Mouse (Mus musculus): ENCODE data around the gene Grik3.

The Grik3 gene

DNA sequence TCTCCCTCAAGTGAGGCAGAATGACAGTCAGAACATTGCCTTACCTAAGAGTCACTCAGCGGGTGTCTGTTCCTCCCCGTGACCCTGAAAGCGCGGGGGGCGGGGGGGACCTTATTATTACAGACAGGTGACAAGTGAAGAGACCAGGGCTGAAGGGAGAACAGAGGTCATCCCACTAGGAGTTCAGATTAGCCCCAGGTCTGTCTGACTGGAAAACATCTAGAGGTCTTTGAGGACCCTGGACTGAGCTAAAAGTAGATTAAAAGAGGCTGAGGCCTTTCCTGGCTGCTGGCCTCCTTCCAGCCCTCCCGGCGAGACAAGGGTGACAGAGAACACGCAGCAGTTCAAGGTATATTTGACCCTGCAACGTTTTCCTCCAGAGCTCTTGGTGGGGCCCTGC, 150.0 kb downstream of the Grik3 start:
- no peak for DNase-seq (ENCODE audit: extremely low spot score, low spot score)

DNA sequence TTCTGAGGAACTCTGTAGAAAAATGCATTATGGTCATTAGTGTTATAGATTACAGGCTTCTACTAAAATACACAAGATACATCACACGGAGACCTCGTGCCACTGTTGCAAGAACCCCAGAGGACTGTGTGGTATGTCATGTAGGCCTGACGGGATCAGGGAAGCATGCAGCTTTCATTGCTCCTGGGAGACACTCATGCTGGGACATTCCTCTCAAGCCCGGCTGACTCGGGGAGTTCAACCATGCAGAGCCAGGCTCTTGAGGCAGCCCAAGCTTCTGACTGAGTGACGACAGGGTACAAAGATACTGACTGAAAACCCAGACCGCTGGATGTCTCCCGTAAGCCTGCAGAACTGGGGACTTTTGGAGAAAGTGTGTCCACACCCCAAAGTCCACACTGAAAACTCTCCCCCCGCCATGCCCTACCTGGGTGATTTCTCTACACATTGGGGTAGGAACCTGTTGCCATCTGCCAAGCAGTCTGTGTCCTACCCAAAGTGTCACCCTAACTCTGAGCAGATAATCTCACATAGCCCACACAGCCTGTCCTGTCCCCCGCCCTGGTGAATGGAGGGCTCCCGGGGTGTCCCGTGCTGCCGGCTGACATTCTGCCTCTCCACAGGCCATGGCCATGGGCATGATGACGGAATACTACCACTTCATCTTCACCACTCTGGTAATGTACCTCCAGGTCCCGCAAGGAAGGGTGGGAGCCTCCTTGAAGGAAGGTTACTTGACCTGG, 150.6 kb downstream of the Grik3 start:
- DNase-seq (ENCODE audit: extremely low spot score, low spot score), result no peak

DNA sequence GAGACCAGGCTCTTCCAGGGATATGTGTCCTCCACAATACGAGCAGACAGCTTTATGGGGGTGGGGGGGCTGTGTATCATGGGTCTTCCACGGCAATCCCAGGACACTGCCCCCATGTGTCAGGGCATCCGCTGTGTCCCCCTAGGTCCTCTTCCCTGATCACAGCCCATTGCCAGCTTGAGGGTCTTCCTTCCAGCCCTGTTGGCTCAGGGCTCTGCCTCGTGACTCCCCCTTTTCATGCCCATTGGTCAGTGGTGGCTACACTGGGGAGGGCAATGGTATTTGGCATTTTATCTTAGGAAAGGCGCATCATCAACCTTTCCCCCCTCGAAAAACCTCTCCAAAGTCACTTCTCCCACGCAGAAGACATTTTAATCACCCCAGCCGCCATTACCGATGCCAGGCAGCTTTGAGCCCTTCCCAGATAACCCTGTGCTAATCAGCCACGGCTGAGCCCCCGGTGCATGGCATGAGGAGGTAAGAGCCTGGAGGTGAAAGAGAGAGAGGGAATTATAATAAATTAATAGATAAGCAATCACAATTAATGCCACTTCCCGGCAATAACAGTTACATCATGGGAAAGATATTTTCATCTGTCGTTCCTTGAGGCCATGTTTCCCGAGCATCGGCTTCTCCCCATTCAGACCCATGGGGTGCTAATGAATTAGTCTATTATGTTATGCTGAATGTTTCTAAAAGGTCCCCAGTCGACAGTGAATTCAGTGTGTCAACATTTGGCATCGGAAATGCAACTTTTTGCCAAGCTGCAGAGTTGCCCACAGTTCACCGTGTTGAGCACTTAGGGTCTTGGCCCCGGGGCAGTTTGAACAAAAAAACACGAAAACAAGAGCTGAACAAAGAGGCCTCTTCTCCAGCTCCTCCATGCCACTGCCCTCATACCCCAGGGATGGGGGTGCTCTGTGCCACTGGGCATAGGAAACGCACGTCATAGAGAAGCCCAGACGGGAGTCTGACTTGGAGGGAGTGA, 154.4 kb downstream of the Grik3 start:
- no peak for DNase-seq (ENCODE audit: extremely low spot score, low spot score)

DNA sequence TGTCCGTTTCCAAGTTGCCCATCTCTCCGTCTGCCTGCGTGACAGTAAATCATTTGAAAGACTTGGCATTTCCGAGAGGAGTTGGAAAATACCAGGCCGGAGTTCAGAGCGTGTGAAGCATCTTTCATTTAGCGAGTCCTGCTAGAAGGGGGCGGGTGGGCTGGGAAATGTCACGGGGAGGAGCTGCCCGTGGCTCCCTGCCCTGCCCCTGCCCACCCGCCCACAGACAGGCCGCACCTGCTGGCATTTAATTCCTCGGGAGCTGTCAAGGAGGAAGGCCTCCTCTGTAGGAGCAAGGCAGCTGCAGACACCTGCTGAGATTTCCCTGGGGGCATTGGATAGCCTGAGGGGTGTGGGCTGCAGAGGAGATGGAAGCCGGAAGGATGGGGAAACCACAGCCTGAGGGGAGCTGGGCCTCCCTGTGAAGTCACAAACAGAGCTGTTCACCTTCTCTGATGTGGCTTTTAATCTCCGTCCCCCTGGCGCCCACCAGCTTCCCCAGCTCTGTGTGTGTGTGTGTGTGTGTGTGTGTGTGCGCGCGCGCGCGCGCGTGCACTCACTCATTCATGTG, 161.3 kb downstream of the Grik3 start:
- peak; percentile 27 for DNase-seq (ENCODE audit: extremely low spot score, low spot score)

DNA sequence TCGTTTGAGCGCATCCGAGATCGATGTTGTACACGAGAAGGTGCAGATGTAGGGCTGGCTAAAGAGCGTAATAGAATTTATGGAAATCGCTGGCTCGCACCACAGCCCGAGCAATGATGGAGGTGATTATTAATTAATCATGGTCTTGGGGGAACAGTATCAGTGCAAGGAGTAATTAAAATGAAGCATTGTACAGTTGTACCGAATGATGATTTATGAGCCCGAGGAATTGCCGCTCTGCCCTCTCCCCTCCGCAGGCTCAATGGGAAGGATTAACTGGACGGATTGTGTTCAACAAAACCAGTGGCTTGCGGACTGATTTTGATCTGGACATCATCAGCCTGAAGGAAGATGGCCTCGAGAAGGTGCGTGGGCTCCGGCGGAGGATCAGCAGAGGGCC, 165.5 kb downstream of the Grik3 start:
- DNase-seq (ENCODE audit: extremely low spot score, low spot score), result no peak

DNA sequence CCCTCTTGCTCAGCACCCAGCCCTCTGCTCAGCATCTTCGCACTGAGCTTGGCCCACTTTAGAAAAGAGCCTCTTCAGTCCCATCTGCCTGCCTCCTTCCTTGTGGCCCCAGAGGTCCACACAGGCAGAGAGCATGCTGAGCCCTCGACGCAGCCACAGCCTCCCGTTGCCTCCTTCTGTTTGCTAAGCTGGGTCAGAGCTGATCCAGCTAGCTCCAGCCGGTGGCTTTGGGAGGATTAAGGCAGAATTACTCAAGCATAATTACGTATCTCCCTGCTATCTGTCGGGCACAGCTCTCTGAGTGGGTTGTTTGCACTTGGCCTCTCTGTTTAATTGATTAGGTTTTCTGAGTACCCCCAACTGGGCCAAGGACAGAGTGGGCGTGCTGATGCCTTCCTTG, 167.9 kb downstream of the Grik3 start:
- DNase-seq (ENCODE audit: extremely low spot score, low spot score), result no peak

DNA sequence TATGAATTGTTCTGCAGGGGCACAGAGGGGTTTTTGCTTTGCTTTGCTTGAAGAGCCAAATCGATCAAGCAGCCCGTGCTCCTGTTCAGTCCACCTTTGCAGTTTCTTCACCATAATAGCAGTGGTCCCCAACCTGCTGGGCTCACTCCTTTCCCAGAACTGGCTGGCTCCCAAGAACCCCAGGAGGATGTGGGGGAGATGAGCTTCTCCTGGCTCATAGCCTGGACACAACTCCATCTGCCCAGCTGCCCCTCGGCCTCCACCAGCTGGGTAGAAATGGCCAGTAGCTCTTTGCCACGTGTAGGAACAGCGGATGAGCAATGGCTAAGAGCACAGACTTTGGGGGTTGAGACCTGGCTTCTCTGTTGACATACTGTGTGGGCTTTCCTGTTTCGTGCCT, 171.5 kb downstream of the Grik3 start:
- DNase-seq (ENCODE audit: extremely low spot score, low spot score), result no peak

DNA sequence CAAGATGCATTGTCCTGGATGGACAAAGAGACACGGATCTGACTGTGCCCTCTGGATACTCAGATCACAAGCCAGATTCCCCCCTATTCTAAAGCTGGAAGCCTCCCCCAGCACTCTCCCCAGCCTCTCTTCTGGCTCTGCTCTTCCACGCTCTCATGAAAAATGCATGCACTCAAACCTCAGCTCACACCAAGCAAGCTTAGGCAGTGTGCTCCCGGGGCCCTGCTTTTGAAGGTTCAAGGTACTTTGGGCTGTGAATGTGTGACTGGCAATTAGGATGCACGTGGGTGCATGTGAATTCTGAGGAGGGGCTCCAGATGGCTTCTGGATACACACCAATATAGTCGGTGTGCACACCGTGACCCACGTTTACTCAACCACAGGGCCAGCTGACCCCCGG, 172.8 kb downstream of the Grik3 start:
- DNase-seq (ENCODE audit: extremely low spot score, low spot score), result no peak

DNA sequence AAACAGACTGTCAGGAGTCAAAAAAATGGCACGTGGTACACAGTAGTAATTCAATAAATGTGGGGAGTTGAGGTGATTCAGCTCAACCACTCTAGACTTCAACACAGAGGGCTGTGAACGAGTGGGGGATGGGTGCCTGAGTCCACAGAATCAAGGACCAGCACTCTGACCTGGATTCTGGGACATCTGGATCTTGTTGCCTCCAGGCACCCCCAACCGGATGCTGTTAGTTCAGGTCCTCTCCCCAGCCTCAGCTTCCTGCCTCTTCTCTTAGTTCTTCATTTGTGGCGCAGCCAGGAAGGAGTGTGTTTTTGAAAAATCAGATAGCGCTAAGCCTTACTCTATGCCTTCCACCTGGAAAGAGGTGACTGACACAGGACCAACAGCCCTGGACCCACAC, 175.5 kb downstream of the Grik3 start:
- no peak for DNase-seq (ENCODE audit: extremely low spot score, low spot score)

DNA sequence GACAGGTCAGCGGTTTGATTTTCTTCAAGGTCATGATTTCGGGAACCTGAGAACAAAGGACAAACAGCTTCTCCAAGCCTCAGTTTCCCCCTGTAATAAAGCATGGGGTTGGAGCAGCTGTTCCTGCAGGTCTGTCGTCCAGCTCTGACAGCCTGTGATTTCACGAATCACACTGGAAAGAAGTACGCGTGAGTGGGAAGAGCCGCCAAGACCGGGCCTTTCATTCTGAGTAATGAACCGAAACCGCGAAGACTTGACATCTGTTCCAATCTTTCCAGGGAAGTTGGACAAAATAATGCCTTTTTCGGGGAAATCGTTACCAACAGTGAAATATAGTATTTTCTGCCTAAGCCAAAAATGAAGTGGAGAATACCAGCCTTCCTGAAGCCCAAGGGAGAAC, 191.5 kb downstream of the Grik3 start:
- DNase-seq (ENCODE audit: extremely low spot score, low spot score), result no peak

DNA sequence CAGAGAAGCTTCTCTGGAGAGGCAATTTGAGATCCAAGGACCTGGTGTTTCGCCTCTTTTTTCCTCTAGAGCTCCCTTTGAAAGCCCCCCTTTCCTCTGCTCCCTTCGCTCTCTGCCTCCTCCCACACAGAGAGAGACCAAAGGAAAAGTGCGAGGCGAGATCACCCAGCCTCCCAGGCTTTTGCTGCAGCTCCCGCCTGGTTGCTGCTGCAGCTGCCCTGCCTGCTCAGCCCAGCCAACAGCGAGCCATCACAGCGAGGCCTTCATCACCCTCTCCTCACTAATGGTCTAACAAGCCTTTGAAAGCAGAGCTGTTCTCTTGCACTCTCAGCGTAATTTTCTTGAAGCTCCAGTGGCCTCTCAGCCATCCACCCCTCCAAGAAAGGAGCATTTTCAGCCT, 196.6 kb downstream of the Grik3 start:
- no peak for DNase-seq (ENCODE audit: extremely low spot score, low spot score)

DNA sequence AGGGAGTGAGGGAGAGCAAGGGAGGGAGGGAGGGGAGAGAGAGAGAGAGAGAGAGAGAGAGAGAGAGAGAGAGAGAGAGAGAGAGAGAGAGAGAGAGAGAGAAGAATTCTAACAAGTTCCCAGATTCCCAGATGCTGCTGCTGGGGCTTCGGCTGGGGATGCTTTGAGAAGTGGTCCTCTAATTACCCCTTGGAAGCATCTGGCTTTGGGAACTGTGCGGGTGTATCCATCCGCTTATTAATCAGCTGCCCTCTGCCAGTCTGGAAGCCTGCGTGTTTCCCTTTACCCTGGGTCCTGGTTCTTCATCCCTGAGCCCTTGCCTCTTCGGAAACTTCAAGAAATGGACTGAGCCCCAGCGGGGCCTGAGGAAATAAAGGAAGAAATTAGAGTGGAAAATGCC, 204.9 kb downstream of the Grik3 start:
- no peak for DNase-seq (ENCODE audit: extremely low spot score, low spot score)

DNA sequence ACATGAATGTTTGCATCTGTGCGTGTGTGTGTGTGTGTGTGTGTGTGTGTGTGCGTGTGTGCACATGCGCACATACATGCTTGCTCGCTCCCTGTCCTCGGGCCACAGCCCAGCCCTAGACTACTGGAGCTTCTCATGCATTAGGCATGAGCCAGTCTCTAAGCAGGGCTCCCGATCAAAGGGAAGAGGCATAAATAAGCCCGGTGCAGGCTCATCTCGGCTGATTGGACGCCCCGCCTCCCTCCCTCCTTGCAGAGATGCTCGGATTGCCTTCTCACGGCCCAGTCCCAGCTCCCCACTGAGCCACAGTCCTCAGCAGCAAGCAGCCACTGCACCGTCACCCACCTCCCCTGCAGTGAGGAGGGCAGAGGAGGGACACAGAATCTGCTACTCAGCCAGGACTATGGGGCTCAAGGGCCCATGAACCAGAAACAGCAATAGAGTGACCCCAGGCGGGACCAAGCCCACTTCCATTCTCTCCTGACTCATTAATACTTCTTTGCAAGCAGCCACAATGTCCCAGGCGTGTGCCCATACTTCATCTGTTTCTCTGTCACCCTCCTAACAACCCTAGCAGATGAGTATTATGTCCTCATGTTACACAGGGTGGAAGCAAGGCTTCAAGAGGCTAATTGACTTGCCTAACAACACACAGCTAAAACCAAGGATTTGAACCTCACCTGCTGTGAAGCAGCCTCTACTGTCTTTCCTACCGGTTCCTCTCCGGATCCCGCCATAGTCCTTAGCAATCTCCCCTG, 205.9 kb downstream of the Grik3 start:
- DNase-seq (ENCODE audit: extremely low spot score, low spot score), result peak; percentile 59

DNA sequence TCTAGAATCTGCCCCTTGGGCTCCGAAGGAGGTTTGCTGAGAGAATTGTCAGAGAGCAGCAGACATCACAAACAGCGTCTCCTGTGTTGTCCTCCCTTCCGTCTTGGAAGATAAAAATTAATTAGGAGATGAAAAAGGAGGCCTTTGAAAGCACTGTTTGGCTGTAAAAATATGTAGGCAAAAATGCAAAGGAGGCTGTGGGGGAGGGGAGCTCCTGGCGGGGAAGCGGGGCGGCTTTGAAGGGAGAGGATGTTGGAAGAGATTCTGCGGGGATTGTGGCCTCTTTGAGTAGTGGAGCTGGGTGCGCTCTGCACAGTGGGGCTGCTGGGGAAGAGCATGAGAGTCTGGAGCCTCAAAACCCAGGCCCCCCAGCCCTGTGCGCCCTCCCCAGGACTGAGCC, 207.1 kb downstream of the Grik3 start:
- DNase-seq (ENCODE audit: extremely low spot score, low spot score), result no peak

DNA sequence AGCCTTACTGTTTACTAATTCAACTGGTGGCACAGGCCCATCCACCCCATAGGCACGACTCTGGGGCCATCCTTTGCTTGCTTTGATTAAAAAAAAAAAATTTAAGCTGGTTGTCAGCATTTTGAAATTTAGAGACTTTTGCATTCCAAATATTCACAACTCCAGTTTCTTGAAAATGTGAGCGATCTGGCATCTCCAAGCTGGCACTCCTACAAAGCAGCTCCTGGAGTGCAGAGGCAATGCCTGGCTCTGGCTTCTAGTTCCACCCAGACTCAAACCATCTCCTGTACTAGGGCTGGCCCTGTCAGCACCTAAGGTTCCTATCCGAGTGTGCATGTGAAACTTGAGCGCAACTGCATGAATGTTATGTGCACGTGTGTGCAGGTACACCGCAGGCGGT, 208.6 kb downstream of the Grik3 start:
- no peak for DNase-seq (ENCODE audit: extremely low spot score, low spot score)

DNA sequence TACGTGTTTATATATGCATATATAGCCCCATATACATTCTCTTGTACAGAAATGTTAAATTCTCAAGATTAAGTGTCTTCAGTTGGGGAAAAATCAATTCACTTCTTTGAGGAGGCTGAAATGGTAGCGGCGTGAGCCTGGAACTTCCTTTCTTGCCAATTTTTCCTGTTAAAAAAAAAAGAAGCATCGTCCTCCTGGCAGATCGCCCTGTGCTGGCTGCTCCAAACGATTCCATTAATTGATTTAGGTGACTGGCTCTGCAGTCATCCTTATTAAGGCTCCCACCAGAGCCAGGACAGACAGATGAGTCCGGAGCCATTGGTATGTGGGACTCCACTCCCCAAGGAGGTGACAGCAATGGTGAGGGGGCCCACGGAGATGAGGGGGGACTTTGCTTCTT, 209.8 kb downstream of the Grik3 start:
- DNase-seq (ENCODE audit: extremely low spot score, low spot score), result no peak

DNA sequence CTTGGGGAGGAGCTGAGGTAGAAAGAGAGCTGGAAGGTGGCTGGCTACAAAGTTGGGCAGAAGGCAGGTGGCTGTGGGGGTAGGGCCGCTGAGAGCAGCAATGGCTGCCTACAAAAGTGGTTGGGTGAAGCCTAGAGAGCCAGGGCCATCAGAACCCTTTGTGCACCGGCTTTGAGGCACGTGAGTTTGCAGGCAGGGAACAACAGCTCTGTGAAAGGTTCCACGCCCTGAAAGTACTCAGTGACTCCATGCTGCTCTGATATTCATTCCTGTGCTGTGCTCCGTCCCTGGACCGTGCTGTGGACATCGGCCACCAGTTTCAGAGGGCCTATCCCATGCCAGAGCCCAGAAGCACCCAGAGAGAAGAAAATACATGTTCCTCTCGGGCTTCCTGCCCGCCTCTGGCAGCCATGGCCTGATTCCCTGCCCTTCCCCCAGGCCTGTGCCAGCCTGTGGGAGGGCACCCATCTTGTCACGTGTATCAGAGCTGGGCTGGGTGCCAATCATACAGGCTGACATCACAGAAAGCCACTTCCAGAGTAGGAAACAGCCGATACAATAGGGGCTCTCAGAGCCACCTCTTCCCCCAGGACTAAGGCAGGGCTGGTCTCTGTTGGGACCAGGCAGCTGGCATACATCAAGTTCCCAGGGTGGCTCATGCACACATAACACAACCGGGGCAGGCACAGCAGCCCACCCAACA, 212.3 kb downstream of the Grik3 start:
- DNase-seq (ENCODE audit: extremely low spot score, low spot score), result no peak

DNA sequence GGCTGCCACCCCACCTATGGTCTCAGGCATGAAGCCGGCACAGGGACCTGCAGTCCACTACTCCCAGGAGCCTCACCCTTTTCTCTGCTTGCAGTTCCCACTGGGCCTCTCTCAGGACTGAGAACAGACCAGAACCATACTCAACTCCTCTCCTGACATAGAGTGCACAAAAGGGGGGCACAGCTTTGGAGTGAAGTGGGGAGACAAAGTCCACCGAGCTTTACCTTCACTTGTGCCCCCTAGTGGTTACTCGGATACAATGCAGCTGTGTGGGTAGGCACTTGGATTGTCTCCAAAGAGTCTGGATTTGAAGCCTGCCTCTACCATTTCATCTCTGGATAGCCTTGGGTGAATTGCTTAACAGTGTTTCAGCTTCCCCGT, 212.8 kb downstream of the Grik3 start:
- DNase-seq (ENCODE audit: extremely low spot score, low spot score), result peak; percentile 47

DNA sequence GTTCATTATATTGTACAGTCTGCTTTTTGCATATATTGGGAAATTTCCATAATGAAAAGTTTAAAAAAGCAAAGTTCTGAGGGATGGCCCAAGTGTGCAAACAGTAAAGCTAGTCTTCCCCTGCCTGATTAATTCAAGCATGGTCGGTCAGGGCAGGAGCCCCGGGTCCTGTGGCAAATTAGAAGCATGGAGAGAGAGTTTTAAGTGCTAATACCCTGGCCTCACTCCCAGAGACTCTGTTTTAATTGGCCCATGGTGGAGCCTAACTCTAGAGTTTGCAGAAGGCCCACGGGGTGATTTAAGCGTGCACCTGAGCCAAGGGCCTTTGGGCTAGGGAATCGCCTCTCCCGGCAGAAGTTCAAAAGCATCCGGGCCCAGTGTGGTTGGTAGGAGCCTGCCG, 215.2 kb downstream of the Grik3 start:
- no peak for DNase-seq (ENCODE audit: extremely low spot score, low spot score)

DNA sequence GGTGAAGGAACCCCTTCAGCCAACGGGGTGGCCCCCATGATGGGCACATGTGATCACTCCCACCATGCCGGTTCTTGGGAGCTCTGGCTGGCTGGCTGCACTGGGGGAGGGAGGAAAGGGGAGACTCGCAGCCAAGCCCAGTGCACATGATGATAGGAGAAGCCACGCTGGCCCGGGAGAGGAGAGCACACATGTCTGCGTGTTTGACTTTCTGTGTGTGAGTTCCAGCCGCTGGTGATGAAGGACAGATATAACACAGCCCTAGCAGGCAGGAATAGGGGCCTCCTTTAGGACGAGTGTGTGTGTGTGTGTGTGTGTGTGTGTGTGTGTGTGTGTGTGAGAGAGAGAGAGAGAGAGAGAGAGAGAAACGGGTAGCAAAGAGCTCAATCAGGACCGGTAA, 219.2 kb downstream of the Grik3 start:
- no peak for DNase-seq (ENCODE audit: extremely low spot score, low spot score)

DNA sequence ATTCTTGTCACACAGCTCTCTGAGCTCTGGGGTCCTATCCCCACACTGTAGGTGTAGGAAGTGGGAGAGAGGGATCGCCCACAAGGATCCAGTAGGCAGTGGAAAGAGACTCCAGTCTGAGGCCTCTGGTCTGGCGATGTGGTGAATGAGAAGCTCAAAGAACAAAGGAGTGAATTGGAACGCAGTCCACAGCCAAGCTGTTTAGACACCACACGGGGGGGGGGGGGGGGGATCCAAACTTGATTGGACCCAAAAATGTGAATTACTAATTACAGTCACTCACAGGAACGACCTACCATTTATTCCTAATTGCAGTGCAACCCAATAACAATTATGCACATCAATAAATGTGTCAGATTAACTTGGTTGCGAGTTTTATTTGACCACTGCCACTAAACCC, 227.4 kb downstream of the Grik3 start:
- no peak for DNase-seq (ENCODE audit: extremely low spot score, low spot score)

Measured in neural tube, embryonic 10.5 days (tissue).